Mouse (Mus musculus): Measurements from ENCODE around the gene Catspere2.

DNA sequence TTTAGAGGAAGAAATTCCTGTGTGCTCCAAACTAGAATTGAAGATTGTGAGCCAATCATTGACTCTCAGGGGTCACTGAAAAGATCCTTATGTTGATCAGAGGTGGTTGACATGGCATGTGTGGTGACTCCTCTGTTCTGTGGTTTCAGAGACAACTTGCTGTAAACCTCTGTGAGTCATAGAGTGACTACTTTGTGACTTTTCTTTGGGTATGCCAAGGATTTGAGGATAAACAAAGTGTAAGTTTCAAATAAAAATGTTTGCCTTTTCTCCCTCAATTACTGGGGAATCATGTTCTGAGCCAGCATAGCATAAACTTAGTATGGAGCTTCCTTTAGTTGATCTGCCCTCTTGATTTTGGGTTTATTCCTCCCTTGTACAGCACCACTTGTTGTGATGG, 235.1 kb downstream of the Catspere2 start:
- TF ChIP-seq POLR2A (IDR thresholded peaks at IDR 0.05; ENCODE audit: borderline replicate concordance, extremely low read depth, insufficient read depth, insufficient read length, poor library complexity, severe bottlenecking) (no peak), CTCF (IDR thresholded peaks at IDR 0.05; ENCODE audit: borderline replicate concordance, extremely low read depth, insufficient read depth, insufficient read length) (no peak)
